In the genomic region with DNA sequence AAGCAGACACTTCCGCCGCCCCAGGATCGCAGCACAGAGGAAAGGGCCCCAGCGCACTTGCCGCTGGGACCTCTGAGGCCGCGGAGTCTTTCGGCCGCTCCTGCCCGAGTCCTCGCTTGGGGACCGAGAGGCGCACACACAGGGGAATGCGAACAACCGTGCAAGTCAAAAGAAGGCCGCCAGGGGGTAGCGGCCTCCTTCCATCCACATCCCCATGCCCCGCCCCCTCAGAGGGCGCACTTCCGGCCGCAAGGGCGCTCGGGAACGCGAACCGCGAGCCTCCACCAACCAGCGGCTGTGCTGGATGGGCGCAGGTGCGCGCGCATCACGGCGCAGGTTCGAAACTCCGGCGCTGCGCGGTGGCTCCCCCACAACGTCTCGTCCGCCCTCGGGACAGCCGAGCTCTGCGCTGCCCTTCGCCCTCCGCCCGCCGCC, we compare ENCODE assay signal across 8 mouse cellular contexts. TPM values are rescaled to one million over a fixed set of nuclear protein-coding genes. Genes with fewer than 3 reads are reported as not detected.
A peak's percentile ranks its signal among the peaks of the same experiment; 100 is the strongest.
DNase-seq lines count a peak whose midpoint lies in the region; ATAC-seq and TF ChIP-seq lines count a peak whose summit lies in the region.

Gene D030056L22Rik (plus strand): TSS at position 328 of the 435 bp plus-strand sequence.

- intact Hi-C loops in heart, postnatal 25 days (cut with DNase I), result loop anchor here (5.0 kb wide), 1 partner anchor 41 kb away; the partner anchor contains the start of gene Carnmt1

- H3K4me1 ChIP-seq in forebrain, embryonic 14.5 days (ENCODE audit: control insufficient read depth, insufficient read depth, low read length), result peaks cover 12% of the 10 kb centered on the region
- H3K4me1 ChIP-seq in lung, adult 2 months (ENCODE audit: control insufficient read depth, insufficient read depth, low read length), result peaks cover 3% of the 10 kb centered on the region

- peak; percentile 57 for TF ChIP-seq CTCF in lung, adult 2 months (IDR thresholded peaks at IDR 0.05; ENCODE audit: insufficient read depth, low read length)

- no peaks in the 10 kb centered on the region for H3K9me3 ChIP-seq in forebrain, embryonic 14.5 days (replicated peaks; ENCODE audit: control insufficient read depth, low read length)

- DNase-seq in ES-CJ7 (ENCODE audit: low read depth, low spot score), result peak; percentile 97
- peak; percentile 97 for DNase-seq in cerebellum, adult 11 months
- DNase-seq in forebrain, embryonic 14.5 days (ENCODE audit: low spot score), result peak; percentile 99
- peak; percentile 96 for DNase-seq in heart, postnatal 25 days (ENCODE audit: low spot score)
- peak; percentile 96 to 99 for DNase-seq in layer of hippocampus, adult 18-20 months (ENCODE audit: low spot score in 2 of 2)
- DNase-seq in lung, adult 2 months, result peak; percentile 98
- DNase-seq in thymus, adult 18-20 months, result peak; percentile 96 to 97

- 0 out of 2 replicates have a peak, but pooled peaks cover 2% of the 10 kb centered on the region for H3K36me3 ChIP-seq in forebrain, embryonic 14.5 days (ENCODE audit: control insufficient read depth, insufficient read depth, low read length)

- H3K4me2 ChIP-seq in forebrain, embryonic 14.5 days (ENCODE audit: low read length), result peak within 1 kb of the TSS; percentile 69

- no peaks in the 10 kb centered on the region for H3K27me3 ChIP-seq in forebrain, embryonic 14.5 days (replicated peaks; ENCODE audit: control insufficient read depth, insufficient read depth, low read length)

- peak within 1 kb of the TSS; percentile 85 for H3K9ac ChIP-seq in forebrain, embryonic 14.5 days (ENCODE audit: low read length)

- peak; percentile 64; the same call in 1 of the 2 replicates for TF ChIP-seq POLR2A in lung, adult 2 months (IDR thresholded peaks at IDR 0.05; ENCODE audit: borderline replicate concordance, extremely low read depth, low read depth, low read length)

- under 1% methylated on average over 24 of the region's 49 CpGs for WGBS in forebrain, embryonic 14.5 days
- under 1% methylated on average over 49 of the region's 49 CpGs for WGBS in lung, adult 2 months

- H3K4me3 ChIP-seq in forebrain, embryonic 14.5 days (ENCODE audit: low read depth, low read length), result peak within 1 kb of the TSS; percentile 84
- peak within 1 kb of the TSS; percentile 59 for H3K4me3 ChIP-seq in lung, adult 2 months (replicated peaks; ENCODE audit: extremely low read depth, low read depth, low read length)

- H3K27ac ChIP-seq in forebrain, embryonic 14.5 days (ENCODE audit: low read depth, low read length), result peak within 1 kb of the TSS; percentile 88

- ATAC-seq in forebrain, embryonic 14.5 days, result peak; percentile 99
- ATAC-seq in neutrophil, adult 5-6 weeks (ENCODE audit: extremely low read depth, insufficient number of reproducible peaks, low FRiP score, poor library complexity, severe bottlenecking), result peak; percentile 98

RNA-seq across cellular contexts. Expression of gene D030056L22Rik, which starts in this region (rescaled TPM):
- 84.1 and 86.4 TPM in 2 replicates for polyA plus RNA-seq in forebrain, embryonic 14.5 days (2014; fragmentation: Nextera tagmentation; extraction: Ambion mirVana)
- 10 to 100 TPM in 1 of 2 experiments, 1 to 10 TPM in 1; 9.7 to 10.8 TPM for total RNA-seq in heart, postnatal 25 days (2021)
- total RNA-seq in layer of hippocampus, adult 18-20 months (2021), result 10 to 100 TPM; 23.6 to 24.1 TPM
- 11.5 and 20.0 TPM in 2 replicates for polyA plus RNA-seq in lung, adult 2 months (2012; rRNA removed)
- total RNA-seq in neutrophil, adult 5-6 weeks (2017), result 9.3 and 12.6 TPM in 2 replicates

Comparison
In these comparisons a context has a peak if more than half of its experiments do, and no peak if none do; other contexts are left out.
1. Peak in every context shown above with its lines: DNase-seq, ATAC-seq, H3K4me3 ChIP-seq and H3K27ac ChIP-seq.